Mouse (Mus musculus): ENCODE measurements at regions not wholly inside any gene's neighbourhood (a gene's known extent, or its start where the extent isn't known, plus 50 kb on each side); places are given as distances from the start of the nearest gene placed in this dataset.

GRCm38 (mm10) chr8:10879049-10879847 is 129.0 kb downstream of the Irs2 start:
- no peak for TF ChIP-seq GATA1 (IDR thresholded peaks at IDR 0.05; ENCODE audit: low read length)
- no peak for TF ChIP-seq TAL1 (IDR thresholded peaks at IDR 0.05; ENCODE audit: low read length)
